Mouse (Mus musculus): ENCODE data around the gene Btg4. TPM values are rescaled to one million over a fixed set of nuclear protein-coding genes. Genes with fewer than 3 reads are reported as not detected.
"Not testable (repeated sequence)": the region's sequence is repeated elsewhere in the genome, so short reads cannot be mapped to it uniquely, and the experiment has no call there.

Btg4 gene
- total RNA-seq, 1 experiment, result not detected

DNA sequence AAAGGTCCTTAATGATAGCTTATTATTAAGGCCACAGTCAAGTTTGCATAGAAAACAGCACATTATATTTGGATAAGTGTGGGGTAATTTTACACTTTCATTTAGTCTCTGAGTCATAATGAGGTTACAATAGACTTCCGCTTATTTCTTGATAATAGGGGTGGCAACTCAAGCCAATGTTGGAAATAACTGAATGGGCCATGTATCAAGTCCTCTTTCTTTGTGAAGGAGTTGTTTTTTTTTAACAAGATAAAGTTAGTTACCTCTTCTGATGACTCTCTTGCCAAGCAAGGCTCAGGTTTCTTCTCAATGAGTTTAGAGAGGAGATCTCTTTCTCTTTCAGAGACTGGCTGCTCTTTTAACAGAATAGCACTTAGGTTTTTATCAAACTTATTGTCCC lies 77.6 kb downstream of the Btg4 start:
- in situ Hi-C loops (cut with MboI; ENCODE audit: low sequenced_read_pairs in 2 of 2, unreplicated experiment in 2 of 2), result no loop called here
- no peak for TF ChIP-seq ZC3H11A (IDR thresholded peaks at IDR 0.05; ENCODE audit: borderline replicate concordance, low read depth, low read length)
- TF ChIP-seq CHD2 (IDR thresholded peaks at IDR 0.05; ENCODE audit: low read depth, low read length), result no peak
- no peak for TF ChIP-seq ZNF384 (IDR thresholded peaks at IDR 0.05; ENCODE audit: low read depth, low read length)
- TF ChIP-seq HCFC1 (IDR thresholded peaks at IDR 0.05; ENCODE audit: borderline replicate concordance, insufficient read depth, low read length), result no peak
- no peak for TF ChIP-seq MAFK (IDR thresholded peaks at IDR 0.05; ENCODE audit: insufficient read depth, low read depth, low read length)
- no peak for DNase-seq (ENCODE audit: low read depth, low spot score)
- no peaks in the 10 kb centered on the region for H3K36me3 ChIP-seq (ENCODE audit: control insufficient read depth, insufficient read depth, low read length, poor library complexity, severe bottlenecking)
- H3K4me1 ChIP-seq (ENCODE audit: control insufficient read depth in 2 of 2, insufficient read depth in 2 of 2, low read length in 2 of 2, poor library complexity in 1 of 2), result no peaks in the 10 kb centered on the region
- no peak overlapping the region for H3K9ac ChIP-seq (ENCODE audit: insufficient read depth, low read depth, low read length, poor library complexity, severe bottlenecking)
- no peaks in the 10 kb centered on the region for H3K9me3 ChIP-seq (ENCODE audit: control insufficient read depth, insufficient read depth, low read depth, low read length)
- H3K4me3 ChIP-seq (ENCODE audit: insufficient read depth in 1 of 2, low read depth in 1 of 2, low read length in 2 of 2, poor library complexity in 1 of 2, severe bottlenecking in 1 of 2), result no peak overlapping the region
- H3K27ac ChIP-seq (ENCODE audit: insufficient read depth, low read depth, low read length, poor library complexity, severe bottlenecking), result no peak overlapping the region

DNA sequence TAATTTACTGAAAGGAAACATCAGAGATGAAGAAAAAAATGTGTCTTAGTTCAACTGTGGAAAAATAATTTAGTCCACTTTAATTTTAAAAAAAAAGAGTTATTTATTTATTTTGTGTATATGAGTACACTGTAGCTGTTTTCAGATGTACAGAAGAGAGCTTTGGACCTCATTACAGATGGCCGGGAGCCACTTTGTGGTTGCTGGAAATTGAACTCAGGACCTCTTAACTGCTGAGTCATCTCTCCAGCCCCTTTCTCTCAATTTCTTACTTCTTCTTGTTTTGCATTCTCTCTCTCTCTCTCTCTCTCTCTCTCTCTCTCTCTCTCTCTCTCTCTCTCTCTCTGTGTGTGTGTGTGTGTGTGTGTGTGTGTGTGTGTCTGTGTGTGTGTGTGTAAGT lies 78.7 kb downstream of the Btg4 start:
- H3K9ac ChIP-seq (ENCODE audit: insufficient read depth, low read depth, low read length, poor library complexity, severe bottlenecking); H3K36me3 ChIP-seq (ENCODE audit: control insufficient read depth, insufficient read depth, low read length, poor library complexity, severe bottlenecking); in situ Hi-C loops (cut with MboI; ENCODE audit: low sequenced_read_pairs in 2 of 2, unreplicated experiment in 2 of 2); H3K27ac ChIP-seq (ENCODE audit: insufficient read depth, low read depth, low read length, poor library complexity, severe bottlenecking); H3K9me3 ChIP-seq (ENCODE audit: control insufficient read depth, insufficient read depth, low read depth, low read length); DNase-seq (ENCODE audit: low read depth, low spot score); H3K4me3 ChIP-seq (ENCODE audit: insufficient read depth in 1 of 2, low read depth in 1 of 2, low read length in 2 of 2, poor library complexity in 1 of 2, severe bottlenecking in 1 of 2); H3K4me1 ChIP-seq (ENCODE audit: control insufficient read depth in 2 of 2, insufficient read depth in 2 of 2, low read length in 2 of 2, poor library complexity in 1 of 2): not testable (repeated sequence)

DNA sequence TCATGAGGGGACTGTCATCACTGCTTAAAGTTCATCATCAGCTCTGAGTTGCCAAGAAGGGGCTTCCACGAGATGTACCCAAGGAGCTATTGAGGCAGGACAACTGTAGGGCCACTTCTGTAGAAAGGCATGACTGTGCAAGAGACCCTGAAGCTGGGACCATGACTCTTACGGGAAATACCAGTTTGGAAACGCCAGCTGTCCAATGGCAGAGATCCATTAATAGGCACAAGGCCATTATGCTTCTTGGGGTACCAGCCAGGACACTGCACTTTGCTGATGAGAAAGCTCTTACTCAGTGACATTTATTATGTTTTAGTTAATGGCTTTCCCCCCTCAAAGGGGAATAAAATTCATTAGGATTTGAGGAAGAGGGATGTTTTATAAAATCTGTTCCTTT lies 80.0 kb downstream of the Btg4 start:
- H3K9ac ChIP-seq (ENCODE audit: insufficient read depth, low read depth, low read length, poor library complexity, severe bottlenecking), result no peak overlapping the region
- H3K27ac ChIP-seq (ENCODE audit: insufficient read depth, low read depth, low read length, poor library complexity, severe bottlenecking), result no peak overlapping the region
- H3K36me3 ChIP-seq (ENCODE audit: control insufficient read depth, insufficient read depth, low read length, poor library complexity, severe bottlenecking), result no peaks in the 10 kb centered on the region
- no peak overlapping the region for H3K4me3 ChIP-seq (ENCODE audit: insufficient read depth in 1 of 2, low read depth in 1 of 2, low read length in 2 of 2, poor library complexity in 1 of 2, severe bottlenecking in 1 of 2)
- in situ Hi-C loops (cut with MboI; ENCODE audit: low sequenced_read_pairs in 2 of 2, unreplicated experiment in 2 of 2), result loop anchor here in 1 of 2 experiments (10.0 kb wide), 1 partner anchor 286 kb away; no protein-coding TSS in a partner anchor
- no peaks in the 10 kb centered on the region for H3K9me3 ChIP-seq (ENCODE audit: control insufficient read depth, insufficient read depth, low read depth, low read length)
- TF ChIP-seq ZC3H11A (IDR thresholded peaks at IDR 0.05; ENCODE audit: borderline replicate concordance, low read depth, low read length), result no peak
- no peak for TF ChIP-seq CHD2 (IDR thresholded peaks at IDR 0.05; ENCODE audit: low read depth, low read length)
- no peak for TF ChIP-seq MAFK (IDR thresholded peaks at IDR 0.05; ENCODE audit: insufficient read depth, low read depth, low read length)
- TF ChIP-seq ZNF384 (IDR thresholded peaks at IDR 0.05; ENCODE audit: low read depth, low read length), result no peak
- TF ChIP-seq HCFC1 (IDR thresholded peaks at IDR 0.05; ENCODE audit: borderline replicate concordance, insufficient read depth, low read length), result no peak
- no peak for DNase-seq (ENCODE audit: low read depth, low spot score)
- no peaks in the 10 kb centered on the region for H3K4me1 ChIP-seq (ENCODE audit: control insufficient read depth in 2 of 2, insufficient read depth in 2 of 2, low read length in 2 of 2, poor library complexity in 1 of 2)

DNA sequence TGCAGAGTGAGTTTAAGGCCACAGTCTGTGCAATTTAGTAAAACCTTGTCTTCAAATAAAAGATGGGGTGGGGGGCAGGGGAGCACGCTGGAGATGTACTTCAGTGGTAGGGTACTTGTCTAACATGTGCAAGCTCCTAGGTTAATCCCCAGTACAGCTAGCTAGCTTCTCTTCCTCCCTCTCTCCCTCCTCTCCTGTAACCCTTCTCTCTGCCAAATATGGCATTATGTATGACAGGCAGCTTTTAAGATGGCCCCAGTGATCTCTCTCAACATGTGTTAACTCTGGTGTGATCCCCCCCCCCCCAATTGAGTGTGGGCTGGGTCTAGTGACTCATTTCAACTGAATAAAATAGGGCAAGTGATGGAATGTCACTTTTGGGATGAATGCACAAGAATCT lies 82.7 kb downstream of the Btg4 start:
- TF ChIP-seq HCFC1 (IDR thresholded peaks at IDR 0.05; ENCODE audit: borderline replicate concordance, insufficient read depth, low read length), result no peak
- TF ChIP-seq CHD2 (IDR thresholded peaks at IDR 0.05; ENCODE audit: low read depth, low read length), result no peak
- in situ Hi-C loops (cut with MboI; ENCODE audit: low sequenced_read_pairs in 2 of 2, unreplicated experiment in 2 of 2), result loop anchor here in 1 of 2 experiments (10.0 kb wide), 1 partner anchor 289 kb away; no protein-coding TSS in a partner anchor
- no peak for DNase-seq (ENCODE audit: low read depth, low spot score)
- H3K4me1 ChIP-seq (ENCODE audit: control insufficient read depth in 2 of 2, insufficient read depth in 2 of 2, low read length in 2 of 2, poor library complexity in 1 of 2), result no peaks in the 10 kb centered on the region
- no peak overlapping the region for H3K4me3 ChIP-seq (ENCODE audit: insufficient read depth in 1 of 2, low read depth in 1 of 2, low read length in 2 of 2, poor library complexity in 1 of 2, severe bottlenecking in 1 of 2)
- H3K27ac ChIP-seq (ENCODE audit: insufficient read depth, low read depth, low read length, poor library complexity, severe bottlenecking), result no peak overlapping the region
- H3K9ac ChIP-seq (ENCODE audit: insufficient read depth, low read depth, low read length, poor library complexity, severe bottlenecking), result no peak overlapping the region
- no peaks in the 10 kb centered on the region for H3K36me3 ChIP-seq (ENCODE audit: control insufficient read depth, insufficient read depth, low read length, poor library complexity, severe bottlenecking)
- no peaks in the 10 kb centered on the region for H3K9me3 ChIP-seq (ENCODE audit: control insufficient read depth, insufficient read depth, low read depth, low read length)

GRCm38 (mm10) chr9:51144218-51144617 lies 83.5 kb downstream of the Btg4 start:
- no peaks in the 10 kb centered on the region for H3K4me1 ChIP-seq (ENCODE audit: control insufficient read depth in 2 of 2, insufficient read depth in 2 of 2, low read length in 2 of 2, poor library complexity in 1 of 2)
- TF ChIP-seq ZNF384 (IDR thresholded peaks at IDR 0.05; ENCODE audit: low read depth, low read length) (no peak), MAFK (IDR thresholded peaks at IDR 0.05; ENCODE audit: insufficient read depth, low read depth, low read length) (no peak), ZC3H11A (IDR thresholded peaks at IDR 0.05; ENCODE audit: borderline replicate concordance, low read depth, low read length) (no peak)
- H3K9ac ChIP-seq (ENCODE audit: insufficient read depth, low read depth, low read length, poor library complexity, severe bottlenecking), result no peak overlapping the region
- H3K27ac ChIP-seq (ENCODE audit: insufficient read depth, low read depth, low read length, poor library complexity, severe bottlenecking), result no peak overlapping the region
- H3K4me3 ChIP-seq (ENCODE audit: insufficient read depth in 1 of 2, low read depth in 1 of 2, low read length in 2 of 2, poor library complexity in 1 of 2, severe bottlenecking in 1 of 2), result no peak overlapping the region
- in situ Hi-C loops (cut with MboI; ENCODE audit: low sequenced_read_pairs in 2 of 2, unreplicated experiment in 2 of 2), result loop anchor here in 1 of 2 experiments (10.0 kb wide), 1 partner anchor 289 kb away; no protein-coding TSS in a partner anchor
- H3K9me3 ChIP-seq (ENCODE audit: control insufficient read depth, insufficient read depth, low read depth, low read length), result no peaks in the 10 kb centered on the region
- DNase-seq (ENCODE audit: low read depth, low spot score), result no peak
- no peaks in the 10 kb centered on the region for H3K36me3 ChIP-seq (ENCODE audit: control insufficient read depth, insufficient read depth, low read length, poor library complexity, severe bottlenecking)
